ENCODE assay signal across 7 mouse cellular contexts in the genomic region with DNA sequence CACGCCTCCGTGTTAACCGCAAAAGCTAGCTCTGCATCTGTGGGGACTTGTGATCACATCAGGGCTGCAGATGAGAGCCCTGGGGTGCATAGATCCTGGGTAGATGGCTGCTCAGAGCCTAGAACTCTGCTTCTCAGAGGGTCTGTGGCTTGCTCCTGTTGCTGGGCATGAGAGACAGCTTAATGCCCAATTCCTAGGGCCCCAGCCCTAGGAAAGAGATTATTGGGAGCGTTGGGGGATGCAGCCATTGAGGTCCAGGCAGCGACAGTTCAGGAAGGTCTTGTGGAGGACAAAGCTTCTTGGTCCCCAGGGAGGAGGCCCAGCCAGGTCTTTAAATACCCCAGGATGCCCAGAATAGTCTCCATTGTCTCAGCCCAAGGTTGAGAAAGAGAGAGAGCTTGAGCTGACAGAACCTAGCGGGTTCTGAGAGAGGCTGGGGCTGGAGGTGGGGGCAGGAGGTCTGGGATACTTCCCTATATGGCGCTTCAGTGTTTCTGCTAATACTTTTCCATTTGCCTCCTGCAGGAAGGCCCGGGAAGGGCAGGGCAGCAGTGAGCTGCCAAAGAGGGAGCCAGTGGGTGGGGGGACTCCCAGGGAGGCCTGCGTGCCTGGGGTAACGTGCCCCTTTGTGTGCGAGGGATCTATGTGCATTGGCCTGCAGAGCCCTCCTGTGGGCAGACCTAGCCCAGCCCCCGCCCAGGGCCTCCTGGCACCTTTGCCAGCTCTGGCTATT. TPM values are rescaled to one million over a fixed set of nuclear protein-coding genes. Genes with fewer than 3 reads are reported as not detected.
DNase-seq lines count a peak whose midpoint lies in the region; ATAC-seq lines count a peak whose summit lies in the region.

No protein-coding gene starts in this region.

- 14% methylated on average over 12 of the region's 12 CpGs for WGBS in forebrain, embryonic 15.5 days
- WGBS in limb, embryonic 15.5 days: 17% methylated on average over 12 of the region's 12 CpGs
- WGBS in stomach, embryonic 15.5 days: 21% methylated on average over 12 of the region's 12 CpGs

- H3K36me3 ChIP-seq in forebrain, embryonic 15.5 days: no peaks in the 10 kb centered on the region
- 0 out of 2 replicates have a peak, but pooled peaks cover 6% of the 10 kb centered on the region for H3K36me3 ChIP-seq in limb, embryonic 15.5 days
- H3K36me3 ChIP-seq in stomach, embryonic 15.5 days: no peaks in the 10 kb centered on the region

- H3K9ac ChIP-seq in forebrain, embryonic 15.5 days (replicated peaks): no peak overlapping the region
- H3K9ac ChIP-seq in limb, embryonic 15.5 days: no peak overlapping the region
- no peak overlapping the region for H3K9ac ChIP-seq in stomach, embryonic 15.5 days

- H3K27me3 ChIP-seq in forebrain, embryonic 15.5 days: no peaks in the 10 kb centered on the region
- H3K27me3 ChIP-seq in limb, embryonic 15.5 days: no peaks in the 10 kb centered on the region
- no peaks in the 10 kb centered on the region for H3K27me3 ChIP-seq in stomach, embryonic 15.5 days (replicated peaks)

- H3K4me2 ChIP-seq in forebrain, embryonic 15.5 days (replicated peaks): no peak overlapping the region
- peak overlapping the region; percentile 35 for H3K4me2 ChIP-seq in limb, embryonic 15.5 days
- peak overlapping the region; percentile 21 for H3K4me2 ChIP-seq in stomach, embryonic 15.5 days

- H3K9me3 ChIP-seq in forebrain, embryonic 15.5 days: no peaks in the 10 kb centered on the region
- no peaks in the 10 kb centered on the region for H3K9me3 ChIP-seq in limb, embryonic 15.5 days
- no peaks in the 10 kb centered on the region for H3K9me3 ChIP-seq in stomach, embryonic 15.5 days

- DNase-seq in urinary bladder, postnatal 4 days (ENCODE audit: low spot score in 2 of 2): peak; percentile 72 to 76
- DNase-seq in urinary bladder, adult 2 months (ENCODE audit: low spot score): no peak
- DNase-seq in frontal cortex, adult 2 months (ENCODE audit: extremely low spot score in 1 of 2, low spot score in 1 of 2): no peak

- H3K4me3 ChIP-seq in forebrain, embryonic 15.5 days: no peak overlapping the region
- H3K4me3 ChIP-seq in limb, embryonic 15.5 days: no peak overlapping the region
- no peak overlapping the region for H3K4me3 ChIP-seq in stomach, embryonic 15.5 days (replicated peaks)

- H3K27ac ChIP-seq in forebrain, embryonic 15.5 days (replicated peaks): peak overlapping the region; percentile 45; the same call in 1 of the 2 replicates
- H3K27ac ChIP-seq in limb, embryonic 15.5 days: peak overlapping the region; percentile 91
- peak overlapping the region; percentile 86 for H3K27ac ChIP-seq in stomach, embryonic 15.5 days

- 0 out of 2 replicates have a peak, but pooled peaks have one; percentile 30 for ATAC-seq in forebrain, embryonic 15.5 days (replicated peaks)
- ATAC-seq in hematopoietic stem cell, adult 5-6 weeks (replicated peaks in 1 of 2; ENCODE audit: insufficient read depth in 1 of 2, low FRiP score in 2 of 2, low TSS enrichment in 1 of 2, low read depth in 1 of 2, poor library complexity in 2 of 2, severe bottlenecking in 2 of 2): peak; percentile 5 to 25; a peak in 1 of 4 replicates
- ATAC-seq in limb, embryonic 15.5 days (ENCODE audit: insufficient number of reproducible peaks, low FRiP score, low TSS enrichment, low read depth): peak; percentile 78
- ATAC-seq in stomach, embryonic 15.5 days (ENCODE audit: insufficient read depth, low FRiP score, low read depth): peak; percentile 57

- H3K4me1 ChIP-seq in forebrain, embryonic 15.5 days: peaks cover 34% of the 10 kb centered on the region
- peaks cover 82% of the 10 kb centered on the region for H3K4me1 ChIP-seq in limb, embryonic 15.5 days
- H3K4me1 ChIP-seq in stomach, embryonic 15.5 days: peaks cover 71% of the 10 kb centered on the region

RNA-seq across cellular contexts. Expression of a gene that starts 20.2 kb away (rescaled TPM):
- 35.5 and 115 TPM in 2 replicates for polyA plus RNA-seq in urinary bladder, adult 2 months (2012; rRNA removed)
- 3.7 and 4.2 TPM in 2 replicates for polyA plus RNA-seq in forebrain, embryonic 15.5 days (2015; fragmentation: Nextera tagmentation; extraction: Ambion mirVana)
- total RNA-seq in hematopoietic stem cell, adult 5-6 weeks (2017): not detected in 2 replicates
- polyA plus RNA-seq in limb, embryonic 15.5 days (2015; fragmentation: Nextera tagmentation; extraction: Ambion mirVana): 40.6 and 44.5 TPM in 2 replicates
- polyA plus RNA-seq in stomach, embryonic 15.5 days (2015; fragmentation: Nextera tagmentation; extraction: Ambion mirVana): 28.5 and 28.9 TPM in 2 replicates
- polyA plus RNA-seq in frontal cortex, adult 2 months (2012; rRNA removed): 3.5 and 4.0 TPM in 2 replicates

RNA-seq across cellular contexts. Expression of a gene that starts 35.7 kb away (rescaled TPM):
- not detected in 2 replicates for polyA plus RNA-seq in urinary bladder, adult 2 months (2012; rRNA removed)
- polyA plus RNA-seq in forebrain, embryonic 15.5 days (2015; fragmentation: Nextera tagmentation; extraction: Ambion mirVana): not detected in 2 replicates
- not detected in 2 replicates for total RNA-seq in hematopoietic stem cell, adult 5-6 weeks (2017)
- 0.23 and 0.40 TPM in 2 replicates for polyA plus RNA-seq in limb, embryonic 15.5 days (2015; fragmentation: Nextera tagmentation; extraction: Ambion mirVana)
- not detected in 2 replicates for polyA plus RNA-seq in stomach, embryonic 15.5 days (2015; fragmentation: Nextera tagmentation; extraction: Ambion mirVana)
- not detected in 2 replicates for polyA plus RNA-seq in frontal cortex, adult 2 months (2012; rRNA removed)

RNA-seq across cellular contexts. Expression of a gene that starts 58.4 kb away (rescaled TPM):
- 0.34 TPM in 1 of 2 replicates, not detected in the other for polyA plus RNA-seq in urinary bladder, adult 2 months (2012; rRNA removed)
- not detected in 2 replicates for polyA plus RNA-seq in forebrain, embryonic 15.5 days (2015; fragmentation: Nextera tagmentation; extraction: Ambion mirVana)
- not detected in 2 replicates for total RNA-seq in hematopoietic stem cell, adult 5-6 weeks (2017)
- polyA plus RNA-seq in limb, embryonic 15.5 days (2015; fragmentation: Nextera tagmentation; extraction: Ambion mirVana): 0.70 TPM in 1 of 2 replicates, not detected in the other
- 232 and 273 TPM in 2 replicates for polyA plus RNA-seq in stomach, embryonic 15.5 days (2015; fragmentation: Nextera tagmentation; extraction: Ambion mirVana)
- polyA plus RNA-seq in frontal cortex, adult 2 months (2012; rRNA removed): 0.15 TPM in 1 of 2 replicates, not detected in the other

Comparison
In these comparisons a context has a peak if more than half of its experiments do, and no peak if none do; other contexts are left out.
1. DNase-seq: peak in urinary bladder, postnatal 4 days (2 of 2); none in urinary bladder, adult 2 months (single experiment) and frontal cortex, adult 2 months (0 of 2).
2. ATAC-seq: peak in every context shown above with its lines; median percentile 78 in limb, embryonic 15.5 days; 57 in stomach, embryonic 15.5 days; 30 in forebrain, embryonic 15.5 days; 15 in hematopoietic stem cell, adult 5-6 weeks.
3. RNA of a gene that starts 58.4 kb away (polyA plus RNA-seq): 232 to 273 TPM in stomach, embryonic 15.5 days; 0.70 TPM in limb, embryonic 15.5 days, 0.15 TPM in frontal cortex, adult 2 months, 0.34 TPM in urinary bladder, adult 2 months and not detected in forebrain, embryonic 15.5 days; every median in the first group is over 100 times any median in the second.
4. Peak in every context shown above with its lines, with median percentiles within 50 percentile points of each other: H3K27ac ChIP-seq.